Mouse (Mus musculus) spleen, adult 18-20 months (tissue): ENCODE data around the gene Usf1.

Source experiments
- DNase-seq, 2 experiments: peaks; one replicate each; pipeline ENCODE4 v3.0.0; 2022; ENCODE audit warnings: mixed read lengths in 2 of 2

The Usf1 gene

GRCm38 (mm10) chr1:171410947-171411484 lies at the start of gene Usf1:
Gene Usf1 (plus strand): TSS chr1:171411313.
- DNase-seq = peak; percentile 90 to 94

GRCm38 (mm10) chr1:171365934-171366333 lies 45.2 kb upstream of the Usf1 start:
- DNase-seq = no peak

- DNase-seq = no peak
Measured at GRCm38 (mm10) chr1:171369845-171370556, 41.1 kb upstream of the Usf1 start, which contains the start of gene Nectin4. Gene Nectin4 (plus strand): TSS chr1:171370099.

- DNase-seq = no peak
Measured at GRCm38 (mm10) chr1:171372880-171373279, 38.2 kb upstream of the Usf1 start.

- no peak for DNase-seq
Measured at GRCm38 (mm10) chr1:171373946-171374345, 37.2 kb upstream of the Usf1 start.

GRCm38 (mm10) chr1:171375646-171376097 lies 35.4 kb upstream of the Usf1 start:
- no peak for DNase-seq

GRCm38 (mm10) chr1:171378298-171378697 lies 32.8 kb upstream of the Usf1 start:
- no peak for DNase-seq

GRCm38 (mm10) chr1:171379935-171380599 lies 31.0 kb upstream of the Usf1 start:
- DNase-seq = peak; percentile 65 to 83

- no peak for DNase-seq
Measured at GRCm38 (mm10) chr1:171382096-171382620, 29.0 kb upstream of the Usf1 start.

GRCm38 (mm10) chr1:171384361-171384760 lies 26.8 kb upstream of the Usf1 start:
- no peak for DNase-seq

- DNase-seq = no peak
Measured at GRCm38 (mm10) chr1:171385171-171385570, 25.9 kb upstream of the Usf1 start.

GRCm38 (mm10) chr1:171387099-171387498 lies 24.0 kb upstream of the Usf1 start:
- DNase-seq = peak; percentile 19 to 38

GRCm38 (mm10) chr1:171388376-171389102 lies 22.6 kb upstream of the Usf1 start, which contains the start of gene Arhgap30:
Gene Arhgap30 (plus strand): TSS chr1:171388954.
- DNase-seq = peak; percentile 80 to 89

GRCm38 (mm10) chr1:171390101-171390500 lies 21.0 kb upstream of the Usf1 start:
- peak; percentile 73 to 78 for DNase-seq

- DNase-seq = no peak
Measured at GRCm38 (mm10) chr1:171401821-171402220, 9.3 kb upstream of the Usf1 start.

- no peak for DNase-seq
Measured at GRCm38 (mm10) chr1:171402991-171403390, 8.1 kb upstream of the Usf1 start.

- no peak for DNase-seq
Measured at GRCm38 (mm10) chr1:171407263-171407662, 3.9 kb upstream of the Usf1 start.

- no peak for DNase-seq
Measured at GRCm38 (mm10) chr1:171410231-171410630, 882 bp upstream of the Usf1 start.

- DNase-seq = no peak
Measured at GRCm38 (mm10) chr1:171411492-171411941, 404 bp downstream of the Usf1 start.

- DNase-seq = peak; percentile 40 to 55
Measured at GRCm38 (mm10) chr1:171412001-171412441, 908 bp downstream of the Usf1 start.

GRCm38 (mm10) chr1:171412446-171412845 lies 1.3 kb downstream of the Usf1 start:
- no peak for DNase-seq

- DNase-seq = no peak
Measured at GRCm38 (mm10) chr1:171413608-171414007, 2.5 kb downstream of the Usf1 start.

- no peak for DNase-seq
Measured at GRCm38 (mm10) chr1:171418660-171419059, 7.5 kb downstream of the Usf1 start, which contains the start of gene Tstd1. Gene Tstd1 (plus strand): TSS chr1:171418872.
